Mouse (Mus musculus): ENCODE data around the gene Gdpd4.

- no peak for TF ChIP-seq POLR2A (IDR thresholded peaks at IDR 0.05; ENCODE audit: low read depth, low read length)
- TF ChIP-seq CTCF (conservative IDR thresholded peaks at IDR 0.05 in 1 of 2, IDR thresholded peaks at IDR 0.05 in 1 of 2; ENCODE audit: low read depth in 2 of 2, low read length in 2 of 2): no peak
- TF ChIP-seq E2F4 (IDR thresholded peaks at IDR 0.05; ENCODE audit: insufficient replicate concordance, low read depth, low read length): no peak
- TF ChIP-seq RAD21 (IDR thresholded peaks at IDR 0.05; ENCODE audit: low read depth, low read length): no peak
- TF ChIP-seq GABPA (IDR thresholded peaks at IDR 0.05; ENCODE audit: insufficient replicate concordance, low read depth, low read length): no peak
- no peak for TF ChIP-seq ELF1 (IDR thresholded peaks at IDR 0.05; ENCODE audit: low read depth, low read length)
- TF ChIP-seq SIN3A (IDR thresholded peaks at IDR 0.05; ENCODE audit: low read length): no peak
These were observed at the start of gene Gdpd4 for GRCm38 (mm10) chr7:97919742-97920141.

Data from CH12.LX (cell line).